Mouse (Mus musculus) 3134 (cell line): Measurements from ENCODE around the gene Maco1.
"Not testable (repeated sequence)": the region's sequence is repeated elsewhere in the genome, so short reads cannot be mapped to it uniquely, and the experiment has no call there.

Source experiments
- DNase-seq: peaks from one replicate; pipeline ENCODE4 v3.0.0-alpha.2; 2011; ENCODE audit warnings: low spot score; ENCODE audit not compliant: insufficient read length; ENCODE audit errors: extremely low read depth

Gene Maco1

GRCm38 (mm10) chr4:134821061-134821460, 32.1 kb downstream of the Maco1 start:
- no peak for DNase-seq

- no peak for DNase-seq
Observed at GRCm38 (mm10) chr4:134817706-134818105, 35.4 kb downstream of the Maco1 start.

- no peak for DNase-seq
Observed at GRCm38 (mm10) chr4:134814229-134814571, 38.9 kb downstream of the Maco1 start.

- DNase-seq: no peak
Observed at GRCm38 (mm10) chr4:134813406-134814228, 39.5 kb downstream of the Maco1 start.

GRCm38 (mm10) chr4:134804765-134805164, 48.4 kb downstream of the Maco1 start:
- peak; percentile 70 for DNase-seq

GRCm38 (mm10) chr4:134802765-134803164, 50.4 kb downstream of the Maco1 start:
- no peak for DNase-seq

- no peak for DNase-seq
Observed at GRCm38 (mm10) chr4:134802155-134802554, 51.0 kb downstream of the Maco1 start.

- DNase-seq: no peak
Observed at GRCm38 (mm10) chr4:134800693-134801092, 52.5 kb downstream of the Maco1 start.

GRCm38 (mm10) chr4:134800098-134800497, 53.0 kb downstream of the Maco1 start:
- DNase-seq: no peak

GRCm38 (mm10) chr4:134799272-134799671, 53.9 kb downstream of the Maco1 start:
- peak; percentile 63 for DNase-seq

GRCm38 (mm10) chr4:134798861-134799260, 54.3 kb downstream of the Maco1 start:
- DNase-seq: no peak

GRCm38 (mm10) chr4:134797621-134798020, 55.5 kb downstream of the Maco1 start:
- no peak for DNase-seq

GRCm38 (mm10) chr4:134796581-134797361, 56.4 kb downstream of the Maco1 start:
- DNase-seq: no peak

- DNase-seq: no peak
Observed at GRCm38 (mm10) chr4:134795819-134796485, 57.2 kb downstream of the Maco1 start.

- DNase-seq: not testable (repeated sequence)
Observed at GRCm38 (mm10) chr4:134794959-134795358, 58.2 kb downstream of the Maco1 start.

GRCm38 (mm10) chr4:134793213-134793956, 59.8 kb downstream of the Maco1 start:
- DNase-seq: no peak

- DNase-seq: no peak
Observed at GRCm38 (mm10) chr4:134791731-134792130, 61.4 kb downstream of the Maco1 start.

GRCm38 (mm10) chr4:134786946-134787345, 66.2 kb downstream of the Maco1 start:
- DNase-seq: peak; percentile 54

- no peak for DNase-seq
Observed at GRCm38 (mm10) chr4:134784701-134785100, 68.4 kb downstream of the Maco1 start.

- DNase-seq: no peak
Observed at GRCm38 (mm10) chr4:134779136-134779934, 73.8 kb downstream of the Maco1 start.
